Mouse (Mus musculus) CD4-positive helper T cell, adult 2 months (primary cell): Measurements from ENCODE around the gene Trim14.

ENCODE experiments used
- DNase-seq: peaks from one replicate; pipeline ENCODE4 v3.0.0-alpha.2; 2012; ENCODE audit warnings: low read depth, missing footprints, low spot score

Trim14 gene

DNA sequence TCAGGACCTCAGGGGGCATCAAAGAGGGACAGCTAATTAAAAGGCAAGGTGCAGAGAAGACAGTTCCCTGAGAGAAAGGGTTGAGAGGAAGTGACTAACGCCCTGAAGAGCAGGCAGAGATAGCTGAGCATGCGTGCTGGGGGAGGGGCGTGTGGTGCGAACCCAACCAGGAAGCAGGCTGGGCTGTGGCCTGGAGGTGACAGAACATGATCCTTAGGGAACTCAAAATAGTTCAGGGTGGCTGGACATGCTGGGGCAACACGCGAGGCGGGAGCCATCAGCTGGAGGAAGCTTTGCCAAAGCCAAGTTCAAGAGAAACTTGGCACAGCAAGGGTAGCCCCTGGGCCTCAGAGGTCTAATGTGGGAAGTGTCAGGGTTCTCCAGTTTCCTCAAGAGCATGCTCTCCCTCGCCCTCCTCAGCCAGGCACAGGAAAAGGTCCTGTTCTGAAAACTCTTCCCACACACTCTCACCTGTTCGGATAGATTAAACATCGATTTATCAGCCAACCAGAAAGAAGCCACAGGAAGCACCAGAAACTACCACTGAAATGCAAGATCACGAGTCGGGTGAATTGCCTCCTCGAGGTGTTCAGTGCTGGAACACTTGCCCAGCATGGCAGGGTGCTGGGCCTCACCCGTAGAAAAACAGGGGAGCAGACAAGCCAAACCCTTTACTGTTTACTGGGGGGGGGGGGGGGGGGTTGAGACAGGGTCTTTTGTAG is 50.1 kb downstream of the Trim14 start:
- peak; percentile 85 for DNase-seq

DNA sequence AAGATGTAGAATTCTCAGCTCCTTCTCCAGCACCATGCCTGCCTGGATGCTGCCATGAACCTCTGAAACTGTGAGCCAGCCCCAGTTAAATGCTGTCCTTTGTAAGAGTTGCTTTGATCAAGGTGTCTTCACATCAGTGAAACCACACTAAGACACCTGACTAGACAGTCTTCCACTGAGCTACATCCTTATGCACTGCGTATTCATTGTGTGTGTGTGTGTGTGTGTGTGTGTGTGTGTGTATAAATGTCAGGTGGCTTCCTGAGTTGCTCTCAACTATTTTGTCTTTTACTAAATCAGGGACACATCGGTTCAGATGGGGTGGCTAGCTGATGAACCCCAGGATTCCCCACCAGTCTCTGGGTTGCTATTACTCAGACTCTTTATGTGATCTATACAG is 56.9 kb downstream of the Trim14 start:
- peak; percentile 71 for DNase-seq

DNA sequence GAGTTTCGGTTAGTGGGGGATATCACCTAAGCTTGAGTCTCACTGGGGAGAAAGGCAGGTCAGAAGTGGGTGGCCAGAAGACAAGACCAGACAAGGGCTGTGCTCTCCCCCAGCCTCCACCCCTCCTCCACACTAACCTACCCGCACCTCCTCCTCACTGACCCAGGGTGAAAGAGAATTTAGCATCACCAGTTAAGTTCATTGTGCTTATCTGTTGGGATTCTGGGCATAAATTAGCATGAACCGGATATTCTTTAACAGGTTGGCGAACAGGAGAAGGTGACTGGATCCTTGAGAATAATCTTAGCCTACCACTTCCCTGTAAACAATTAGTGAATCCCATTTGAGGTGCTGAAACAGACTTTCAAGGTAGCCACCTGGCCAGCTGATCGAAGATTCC is 60.8 kb downstream of the Trim14 start:
- DNase-seq: no peak

DNA sequence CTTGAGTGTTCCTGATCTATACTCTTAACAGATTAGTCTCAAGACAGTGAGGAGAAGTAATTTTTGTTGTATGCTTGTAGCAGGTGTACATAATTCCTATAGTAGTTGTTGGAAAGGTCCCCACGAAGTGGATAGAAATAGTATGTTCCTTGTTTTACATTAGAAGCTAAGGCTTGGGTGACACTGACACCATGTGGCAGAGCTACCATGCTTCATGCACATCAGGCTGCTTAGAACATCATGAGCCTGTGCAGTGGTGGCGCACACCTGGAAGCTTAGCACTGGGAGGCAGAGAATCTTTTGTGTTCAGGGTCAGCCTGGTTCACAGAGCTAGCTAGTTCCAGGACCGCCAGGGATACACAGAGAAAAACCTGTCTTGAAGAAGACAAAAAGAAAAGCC is 70.2 kb downstream of the Trim14 start:
- no peak for DNase-seq

DNA sequence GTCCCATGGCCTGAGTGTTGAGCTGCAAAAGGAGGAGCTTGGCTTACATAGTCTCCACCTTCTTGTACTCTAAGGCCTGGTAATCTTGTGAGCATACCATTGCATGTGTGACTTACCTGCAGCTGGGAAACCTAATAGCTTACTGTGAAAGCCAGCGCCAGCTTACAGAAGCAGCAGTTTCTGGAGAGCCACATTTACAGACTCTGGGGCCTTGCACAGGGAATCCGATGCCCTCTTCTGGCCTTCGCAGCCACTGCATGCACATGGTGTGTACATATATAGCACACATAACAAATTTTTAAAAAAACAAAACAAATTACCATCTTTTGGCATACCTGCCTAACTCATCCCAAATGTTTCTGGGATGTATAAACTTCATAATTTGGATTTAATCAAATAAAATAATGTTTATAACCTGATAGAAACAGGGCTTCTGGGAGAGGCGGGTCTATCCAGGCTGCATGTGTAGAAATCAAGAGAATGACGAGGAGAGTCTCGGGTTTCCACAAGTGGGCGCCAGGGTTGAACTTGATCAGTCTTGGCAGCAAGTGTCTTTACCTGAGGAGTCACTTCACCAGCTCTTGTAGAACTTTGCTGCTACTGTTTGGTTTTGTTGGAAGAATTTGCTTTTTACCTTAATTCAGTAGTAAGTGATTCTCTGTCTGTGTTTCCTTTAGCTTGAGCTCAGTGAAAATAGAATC is 72.7 kb downstream of the Trim14 start:
- DNase-seq: peak; percentile 60

DNA sequence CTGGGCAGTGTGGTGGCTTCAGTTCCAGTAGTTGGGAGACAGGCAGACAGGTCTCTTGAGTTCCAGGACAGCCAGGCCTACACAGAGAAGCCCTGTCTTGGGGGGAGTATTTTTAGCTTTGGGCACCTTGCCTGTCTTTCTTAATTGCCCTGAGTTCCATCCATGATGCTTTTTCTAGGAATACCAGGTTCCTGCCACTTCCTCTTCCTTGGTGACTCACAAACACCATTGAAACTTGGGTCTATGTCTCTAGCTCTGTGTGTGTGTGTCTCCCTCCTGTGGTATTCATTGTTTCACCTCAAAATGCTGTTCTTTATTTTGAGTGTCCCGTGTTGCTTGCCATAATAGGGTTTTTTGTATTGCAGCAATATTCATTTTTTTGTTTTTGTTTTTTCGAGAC is 77.5 kb downstream of the Trim14 start:
- DNase-seq: no peak

DNA sequence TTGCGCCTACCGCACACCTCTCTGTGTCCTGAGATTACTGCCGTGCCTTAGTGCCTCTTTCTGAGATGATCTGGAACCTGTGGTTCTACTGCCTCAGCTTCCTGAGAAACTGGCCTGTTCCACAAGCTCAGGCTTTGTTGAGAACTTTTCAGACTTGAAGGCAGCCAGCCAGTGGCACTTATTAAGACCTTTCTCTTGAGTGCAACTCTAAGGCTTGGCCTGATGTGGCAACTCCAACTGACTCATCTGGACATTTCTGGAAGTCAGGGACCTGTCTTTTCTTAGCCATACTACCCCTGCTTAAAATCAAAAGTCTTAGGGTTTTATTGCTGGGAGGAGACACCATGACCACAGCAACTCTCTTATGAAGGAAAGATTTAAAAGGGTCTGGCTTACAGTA is 78.8 kb downstream of the Trim14 start:
- DNase-seq: no peak

DNA sequence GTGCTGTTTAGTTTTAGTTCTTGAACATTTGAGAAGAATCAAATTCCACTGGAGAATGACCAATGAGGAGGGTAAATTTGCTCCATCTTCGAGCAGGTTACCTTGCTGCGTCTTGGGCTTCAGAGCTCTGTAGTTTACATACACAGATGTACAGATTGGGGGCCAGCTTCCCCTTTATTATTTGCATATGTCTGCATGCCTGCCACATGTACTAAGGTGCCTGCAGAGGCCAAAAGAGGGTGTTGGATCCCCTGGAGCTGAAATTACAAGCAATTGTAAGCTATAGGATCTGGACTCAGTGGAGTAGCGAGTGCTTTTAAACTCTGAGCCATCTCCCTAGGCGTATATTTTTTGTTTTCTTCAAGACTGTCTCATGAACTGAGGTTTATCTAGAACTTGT is 79.2 kb downstream of the Trim14 start:
- DNase-seq: no peak

DNA sequence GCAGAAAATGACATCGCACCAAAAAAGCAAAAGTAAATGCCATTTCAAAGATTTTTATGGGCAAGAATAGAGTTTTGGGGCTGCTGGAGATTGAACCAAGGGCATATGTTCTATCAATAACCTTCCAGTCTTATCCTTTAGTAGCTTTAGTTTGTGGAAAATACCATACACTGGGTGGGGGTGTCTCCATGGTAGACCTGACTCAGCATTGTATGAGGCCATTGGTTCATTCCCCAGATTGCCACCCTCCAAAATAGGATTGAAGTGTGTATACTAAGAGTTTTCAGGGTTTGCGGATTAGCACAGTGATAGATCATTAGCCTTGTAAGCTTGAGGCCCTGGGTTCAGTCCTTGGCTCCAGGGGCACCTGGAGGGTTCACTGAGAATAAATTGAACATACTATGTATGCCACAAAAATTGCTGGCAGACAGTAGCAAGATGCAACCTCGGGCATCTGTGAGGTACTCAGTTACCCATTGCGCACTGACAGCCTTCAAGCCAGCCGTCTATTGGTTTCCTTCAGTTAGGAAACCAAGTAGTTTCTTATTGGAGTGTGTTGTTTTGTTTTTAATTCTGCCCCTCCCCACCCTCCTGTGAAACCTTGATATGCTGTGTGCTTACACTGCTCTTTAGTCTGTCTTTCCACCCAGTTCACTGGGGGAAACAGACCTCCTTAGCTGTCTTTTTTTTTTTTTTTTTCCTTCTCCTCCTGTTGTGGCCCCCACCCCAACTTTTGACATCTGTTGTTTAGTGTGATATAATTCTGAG is 81.7 kb downstream of the Trim14 start:
- peak; percentile 53 for DNase-seq

DNA sequence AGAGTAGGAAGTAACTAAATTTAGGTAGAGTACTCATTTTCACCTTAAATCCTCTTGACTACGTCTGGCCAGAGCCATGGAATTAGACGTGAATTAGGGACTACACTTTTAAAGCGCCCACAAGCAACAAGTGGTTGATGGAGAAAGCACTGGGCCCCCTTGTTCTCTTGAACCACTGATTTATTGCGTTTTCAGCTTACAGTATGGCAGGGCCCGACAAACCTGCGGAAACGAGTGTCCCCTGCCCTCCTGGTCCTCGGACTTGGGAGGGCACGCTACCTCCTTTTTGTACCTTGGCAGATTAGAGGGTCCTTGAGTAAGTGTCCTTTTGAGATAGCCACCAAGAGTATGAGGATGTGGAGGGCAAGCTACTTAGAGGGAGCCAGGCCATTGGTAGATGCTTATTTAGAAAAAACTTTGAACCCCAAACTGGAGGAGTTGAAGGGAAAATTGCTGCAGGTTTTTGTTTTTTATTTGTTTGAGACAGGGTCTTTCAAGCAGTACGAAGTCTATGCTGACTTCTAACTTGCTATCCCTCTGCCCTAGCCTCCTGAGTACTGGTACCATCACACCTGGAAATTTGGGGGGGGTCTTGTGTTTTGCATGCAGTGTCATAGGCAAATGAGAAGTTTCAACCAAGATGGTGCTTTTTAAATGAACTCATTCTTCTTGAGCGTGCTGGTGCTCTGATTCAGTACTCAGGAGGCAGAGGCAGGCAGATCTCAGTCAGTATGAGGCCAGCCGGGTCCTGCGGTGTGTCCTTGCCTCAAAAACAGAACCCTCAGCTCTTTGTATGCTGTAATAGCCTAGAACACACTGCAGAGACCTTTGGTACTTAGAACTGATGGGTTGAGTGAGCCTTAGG is 82.9 kb downstream of the Trim14 start:
- DNase-seq: peak; percentile 25

DNA sequence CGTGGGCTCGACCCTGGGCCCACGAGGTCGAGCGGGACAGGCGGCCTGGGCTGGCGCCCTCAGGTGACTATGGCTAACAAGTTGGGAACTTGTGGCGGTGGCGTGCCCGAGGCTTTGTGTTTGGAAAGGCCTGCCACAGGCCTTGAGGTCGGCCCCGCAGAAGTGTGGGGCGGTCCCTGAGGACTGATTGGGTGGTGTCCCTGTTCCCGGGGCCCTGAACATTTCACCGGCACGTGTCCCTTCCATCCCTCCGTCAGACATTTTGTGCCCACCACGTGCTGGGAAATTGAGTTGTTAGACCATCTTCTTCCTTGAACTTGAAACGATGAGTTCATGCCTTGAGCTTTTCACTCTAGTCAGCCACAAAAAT is 83.5 kb downstream of the Trim14 start:
- peak; percentile 83 for DNase-seq

DNA sequence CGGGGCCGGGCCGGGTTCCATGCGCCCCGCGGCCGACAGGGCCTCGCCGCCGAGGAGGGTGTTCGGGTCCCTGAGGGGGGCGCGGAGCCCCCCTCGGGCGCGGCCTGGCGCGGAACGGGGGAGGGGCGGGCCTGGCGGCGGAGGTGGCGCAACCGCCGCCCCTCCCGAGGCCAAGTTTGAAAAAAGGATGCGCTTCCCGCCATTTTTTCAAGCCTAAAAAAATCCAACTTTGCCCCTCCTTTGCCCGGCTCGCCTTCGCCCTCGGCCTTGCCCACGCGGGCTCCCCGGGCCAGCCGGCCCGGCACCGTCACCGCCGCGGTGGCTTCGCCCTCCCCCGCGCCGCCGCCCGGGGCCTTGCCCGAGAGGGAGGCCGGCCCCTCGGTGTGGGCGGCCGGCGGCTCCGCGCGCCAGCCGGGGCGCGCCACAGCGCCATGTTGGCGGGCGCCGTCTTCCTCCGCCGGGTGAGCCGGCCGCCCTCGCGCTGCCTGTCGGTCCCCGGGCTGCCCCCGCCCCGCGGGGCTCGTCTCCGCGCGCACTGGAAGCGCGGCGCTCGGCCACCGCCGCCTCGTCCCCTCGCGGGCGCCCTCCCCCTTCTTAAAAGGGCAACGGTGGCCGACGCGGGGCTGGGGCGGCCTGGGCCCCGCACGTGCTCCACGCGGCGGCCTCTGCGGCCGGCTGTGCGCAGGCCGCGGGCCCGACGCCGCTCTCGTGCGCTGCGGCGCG is 84.0 kb downstream of the Trim14 start:
- peak; percentile 84 for DNase-seq

DNA sequence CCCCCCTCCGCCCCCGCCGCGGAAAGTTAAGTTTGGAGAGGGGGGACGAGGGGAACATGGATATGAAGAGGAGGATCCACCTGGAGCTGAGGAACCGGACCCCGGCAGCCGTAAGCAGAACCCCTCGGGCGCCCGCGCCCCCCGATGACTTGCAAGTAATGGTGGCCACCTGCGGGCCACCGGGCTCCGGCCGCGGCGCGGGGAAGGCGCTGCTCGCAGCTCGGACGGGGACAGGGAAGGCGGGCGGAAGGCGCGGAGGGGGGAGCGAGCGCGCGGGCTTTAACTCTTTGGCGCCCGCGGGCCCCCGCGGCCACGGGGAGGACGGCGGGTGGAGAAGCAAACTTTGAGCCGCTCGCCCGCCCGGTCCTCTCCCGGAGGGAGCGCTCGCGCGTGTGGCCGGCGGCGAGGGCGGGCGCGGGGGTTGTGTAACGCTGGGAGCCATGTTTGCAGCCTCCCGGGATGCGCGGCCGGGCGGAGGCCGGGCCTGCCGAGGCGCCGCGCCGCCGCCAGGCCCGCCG is 84.6 kb downstream of the Trim14 start:
- peak; percentile 83 for DNase-seq

DNA sequence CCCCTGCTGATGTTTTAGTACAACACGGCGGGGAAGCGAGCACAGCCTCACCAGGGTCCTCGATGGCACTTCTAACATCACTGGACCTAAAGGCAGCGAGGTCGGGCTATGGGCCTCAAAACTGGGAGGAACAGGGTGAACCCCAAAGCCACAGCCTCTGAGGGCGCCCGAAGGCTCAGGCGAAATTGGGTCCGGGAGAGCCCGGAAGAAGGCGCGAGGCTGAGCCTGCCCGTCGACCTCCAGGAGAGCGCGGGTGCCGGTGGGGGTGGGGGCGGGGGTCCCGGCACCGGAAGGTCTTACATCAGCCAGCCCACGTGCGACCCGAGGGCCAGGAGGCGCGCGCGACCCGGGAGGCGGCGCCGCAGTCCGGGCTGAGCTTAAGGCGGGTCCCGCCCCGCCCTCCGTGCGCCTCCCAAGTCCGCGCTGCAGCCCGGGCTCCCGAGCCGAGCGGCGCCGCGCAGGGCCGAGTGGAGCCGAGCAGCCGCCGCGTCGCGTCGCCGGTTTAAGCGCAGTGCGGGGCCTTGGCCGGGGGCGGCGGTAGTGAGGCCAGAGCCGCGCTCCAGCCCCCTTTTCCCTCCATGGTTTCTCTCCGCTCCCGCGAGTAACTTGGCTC is 85.3 kb downstream of the Trim14 start, which contains the start of gene Anp32b:
TSS of gene Anp32b (plus strand) at position 384 of the 613 bp plus-strand sequence.
- peak; percentile 94 for DNase-seq

DNA sequence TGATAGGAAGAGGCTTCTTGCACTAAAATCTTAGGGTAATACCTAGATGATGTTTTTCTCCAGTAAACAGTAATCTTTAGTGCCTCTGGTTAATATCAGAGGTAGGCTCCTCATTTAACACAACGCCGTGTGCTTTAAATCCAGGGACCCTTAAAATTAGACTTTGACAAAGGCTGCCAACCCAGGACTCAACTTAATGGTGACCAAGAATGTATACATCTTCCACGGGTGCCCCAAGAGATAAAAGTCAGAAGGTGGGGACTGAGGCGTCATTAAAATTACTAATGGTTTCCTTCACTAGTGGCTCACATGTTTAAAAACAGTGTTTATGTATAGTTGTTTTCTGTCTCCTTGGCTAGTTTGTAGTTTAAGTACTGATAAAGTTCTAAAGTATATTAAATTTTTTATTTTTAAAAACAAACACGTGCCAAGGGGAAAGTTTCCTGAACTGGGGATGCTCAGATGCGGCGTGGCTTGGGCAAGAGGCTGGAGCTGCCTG is 85.9 kb downstream of the Trim14 start:
- DNase-seq: no peak

DNA sequence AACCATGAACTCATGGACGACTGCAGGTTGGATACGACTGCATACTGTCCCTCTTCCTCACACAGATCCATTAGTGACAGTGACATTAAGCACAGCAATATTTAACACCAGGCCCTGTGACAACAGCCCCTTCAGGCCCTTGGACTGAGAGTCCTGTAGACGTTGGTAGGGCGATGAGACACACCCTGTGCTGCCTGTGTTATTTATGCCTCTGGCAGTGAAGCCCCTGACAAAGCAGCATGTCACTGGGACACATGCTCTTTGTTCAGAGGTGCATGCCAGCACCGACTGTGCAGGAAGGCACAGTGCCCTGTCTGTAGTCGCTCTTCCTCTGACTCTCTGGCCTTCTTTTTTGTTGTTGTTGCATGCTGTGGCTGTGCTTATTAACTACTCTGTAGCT is 87.1 kb downstream of the Trim14 start:
- DNase-seq: no peak

DNA sequence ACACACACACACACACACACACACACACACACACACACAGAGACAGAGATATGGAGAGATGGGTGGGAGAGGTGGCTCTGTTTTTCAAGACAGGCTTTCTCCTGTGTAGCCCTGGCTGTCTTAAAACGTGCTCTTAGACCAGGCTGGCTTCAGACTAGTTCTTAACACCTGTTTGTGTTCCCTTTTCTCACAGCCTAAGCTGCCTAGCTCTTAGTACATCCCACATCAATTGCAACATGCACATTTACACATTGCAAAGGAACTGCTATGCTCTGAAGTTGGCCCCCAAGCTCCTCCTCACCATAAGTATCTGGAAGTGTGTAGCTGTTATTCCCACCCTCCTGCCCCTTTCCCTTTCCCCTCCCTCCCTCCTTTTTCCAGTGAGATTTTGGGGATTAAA is 88.5 kb downstream of the Trim14 start:
- no peak for DNase-seq

DNA sequence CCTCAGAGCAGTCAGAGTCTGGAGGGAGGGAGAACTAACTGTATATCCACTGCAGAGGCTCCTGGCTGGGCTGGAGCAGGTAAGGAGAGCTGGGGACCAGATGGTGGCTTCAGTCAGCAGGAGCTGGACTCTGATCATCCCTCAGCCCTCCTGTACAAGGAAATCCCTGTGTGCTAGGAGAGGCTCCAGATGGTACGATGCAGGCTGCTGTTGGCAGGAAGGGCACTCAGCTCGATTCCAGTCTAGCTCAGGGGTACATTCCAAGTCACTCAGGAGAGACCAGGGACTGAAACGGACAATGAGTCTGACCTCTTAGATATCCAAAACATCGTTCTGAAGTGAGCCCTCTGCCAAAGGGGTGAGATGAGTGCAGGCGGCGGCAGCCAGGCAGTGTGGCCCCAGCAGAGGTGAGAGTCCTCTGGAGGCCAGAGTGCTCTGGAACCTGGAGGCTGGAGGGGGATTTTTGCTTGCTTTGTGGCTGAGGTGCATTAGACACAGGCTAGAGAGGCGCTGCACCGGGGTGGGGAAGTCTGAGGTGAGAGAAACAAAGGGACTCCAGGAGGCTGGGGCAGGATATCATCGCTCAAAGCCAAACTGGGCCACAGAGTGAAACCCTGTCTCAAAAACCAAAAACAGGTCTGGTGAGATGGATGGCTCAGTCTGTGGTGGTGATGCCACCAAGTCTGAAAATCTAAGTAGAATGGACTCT is 90.5 kb downstream of the Trim14 start:
- DNase-seq: no peak
